Mouse (Mus musculus): ENCODE measurements around the gene Lrrc8b. TPM values are rescaled to one million over a fixed set of nuclear protein-coding genes. Genes with fewer than 3 reads are reported as not detected.

Gene Lrrc8b
- polyA plus RNA-seq, 1 experiment from 2014 or later: 22.9 TPM

- WGBS: 91% methylated on average over 14 of the region's 14 CpGs
- ATAC-seq (ENCODE audit: low read depth): no peak
- Histone ChIP-seq H3K4me1 (ENCODE audit: control insufficient read depth, insufficient read depth, low read length) (no peaks in the 10 kb centered on the region), H3K36me3 (ENCODE audit: control insufficient read depth, insufficient read depth, low read length) (peaks cover 13% of the 10 kb centered on the region), H3K9ac (replicated peaks; ENCODE audit: low read depth, low read length) (no peak overlapping the region), H3K27me3 (ENCODE audit: control insufficient read depth, insufficient read depth, low read length) (no peaks in the 10 kb centered on the region), H3K9me3 (ENCODE audit: control insufficient read depth, low read length) (no peaks in the 10 kb centered on the region), H3K4me3 (ENCODE audit: low read depth, low read length) (no peak overlapping the region), H3K27ac (ENCODE audit: low read depth, low read length) (no peak overlapping the region), H3K4me2 (ENCODE audit: low read depth, low read length) (no peak overlapping the region)
Measured at GRCm38 (mm10) chr5:105484891-105485290, 69.3 kb downstream of the Lrrc8b start.

GRCm38 (mm10) chr5:105490211-105490610 is 74.6 kb downstream of the Lrrc8b start:
- Histone ChIP-seq H3K27ac (ENCODE audit: low read depth, low read length) (no peak overlapping the region), H3K9ac (replicated peaks; ENCODE audit: low read depth, low read length) (no peak overlapping the region), H3K4me3 (ENCODE audit: low read depth, low read length) (no peak overlapping the region), H3K27me3 (ENCODE audit: control insufficient read depth, insufficient read depth, low read length) (no peaks in the 10 kb centered on the region), H3K36me3 (ENCODE audit: control insufficient read depth, insufficient read depth, low read length) (no peaks in the 10 kb centered on the region), H3K9me3 (ENCODE audit: control insufficient read depth, low read length) (no peaks in the 10 kb centered on the region), H3K4me1 (ENCODE audit: control insufficient read depth, insufficient read depth, low read length) (0 out of 2 replicates have a peak, but pooled peaks cover 3% of the 10 kb centered on the region), H3K4me2 (ENCODE audit: low read depth, low read length) (no peak overlapping the region)
- ATAC-seq (ENCODE audit: low read depth): no peak
- 91% methylated on average over 5 of the region's 5 CpGs for WGBS

GRCm38 (mm10) chr5:105491389-105491788 is 75.8 kb downstream of the Lrrc8b start:
- Histone ChIP-seq H3K4me1 (ENCODE audit: control insufficient read depth, insufficient read depth, low read length) (0 out of 2 replicates have a peak, but pooled peaks cover 3% of the 10 kb centered on the region), H3K4me2 (ENCODE audit: low read depth, low read length) (no peak overlapping the region), H3K27ac (ENCODE audit: low read depth, low read length) (no peak overlapping the region), H3K4me3 (ENCODE audit: low read depth, low read length) (no peak overlapping the region), H3K36me3 (ENCODE audit: control insufficient read depth, insufficient read depth, low read length) (no peaks in the 10 kb centered on the region), H3K9ac (replicated peaks; ENCODE audit: low read depth, low read length) (no peak overlapping the region), H3K27me3 (ENCODE audit: control insufficient read depth, insufficient read depth, low read length) (no peaks in the 10 kb centered on the region), H3K9me3 (ENCODE audit: control insufficient read depth, low read length) (no peaks in the 10 kb centered on the region)
- peak; percentile 68; the same call in 1 of the 2 replicates for ATAC-seq (ENCODE audit: low read depth)
- 56% methylated on average over 4 of the region's 4 CpGs for WGBS

- peak; percentile 22; the same call in 1 of the 2 replicates for ATAC-seq (ENCODE audit: low read depth)
- no peaks in the 10 kb centered on the region for H3K9me3 ChIP-seq (ENCODE audit: control insufficient read depth, low read length)
- no peak overlapping the region for H3K9ac ChIP-seq (replicated peaks; ENCODE audit: low read depth, low read length)
- 40% methylated on average over 10 of the region's 10 CpGs for WGBS
- no peaks in the 10 kb centered on the region for H3K36me3 ChIP-seq (ENCODE audit: control insufficient read depth, insufficient read depth, low read length)
- H3K27ac ChIP-seq (ENCODE audit: low read depth, low read length): no peak overlapping the region
- 0 out of 2 replicates have a peak, but pooled peaks cover 3% of the 10 kb centered on the region for H3K4me1 ChIP-seq (ENCODE audit: control insufficient read depth, insufficient read depth, low read length)
- H3K4me3 ChIP-seq (ENCODE audit: low read depth, low read length): no peak overlapping the region
- no peaks in the 10 kb centered on the region for H3K27me3 ChIP-seq (ENCODE audit: control insufficient read depth, insufficient read depth, low read length)
- no peak overlapping the region for H3K4me2 ChIP-seq (ENCODE audit: low read depth, low read length)
Measured at GRCm38 (mm10) chr5:105492367-105493246, 77.0 kb downstream of the Lrrc8b start.

- ATAC-seq (ENCODE audit: low read depth): no peak
- no peak overlapping the region for H3K9ac ChIP-seq (replicated peaks; ENCODE audit: low read depth, low read length)
- 0 out of 2 replicates have a peak, but pooled peaks cover 3% of the 10 kb centered on the region for H3K4me1 ChIP-seq (ENCODE audit: control insufficient read depth, insufficient read depth, low read length)
- H3K27ac ChIP-seq (ENCODE audit: low read depth, low read length): no peak overlapping the region
- WGBS: 91% methylated on average over 7 of the region's 7 CpGs
- H3K4me2 ChIP-seq (ENCODE audit: low read depth, low read length): no peak overlapping the region
- H3K36me3 ChIP-seq (ENCODE audit: control insufficient read depth, insufficient read depth, low read length): no peaks in the 10 kb centered on the region
- H3K27me3 ChIP-seq (ENCODE audit: control insufficient read depth, insufficient read depth, low read length): no peaks in the 10 kb centered on the region
- no peaks in the 10 kb centered on the region for H3K9me3 ChIP-seq (ENCODE audit: control insufficient read depth, low read length)
- no peak overlapping the region for H3K4me3 ChIP-seq (ENCODE audit: low read depth, low read length)
Measured at GRCm38 (mm10) chr5:105493377-105493776, 77.8 kb downstream of the Lrrc8b start.

- 39% methylated on average over 10 of the region's 10 CpGs for WGBS
- no peaks in the 10 kb centered on the region for H3K36me3 ChIP-seq (ENCODE audit: control insufficient read depth, insufficient read depth, low read length)
- H3K4me2 ChIP-seq (ENCODE audit: low read depth, low read length): no peak overlapping the region
- no peak overlapping the region for H3K27ac ChIP-seq (ENCODE audit: low read depth, low read length)
- no peaks in the 10 kb centered on the region for H3K9me3 ChIP-seq (ENCODE audit: control insufficient read depth, low read length)
- peaks cover 8% of the 10 kb centered on the region; the same call in 1 of the 2 replicates for H3K4me1 ChIP-seq (ENCODE audit: control insufficient read depth, insufficient read depth, low read length)
- no peak overlapping the region for H3K9ac ChIP-seq (replicated peaks; ENCODE audit: low read depth, low read length)
- no peak overlapping the region for H3K4me3 ChIP-seq (ENCODE audit: low read depth, low read length)
- H3K27me3 ChIP-seq (ENCODE audit: control insufficient read depth, insufficient read depth, low read length): no peaks in the 10 kb centered on the region
- ATAC-seq (ENCODE audit: low read depth): no peak
Measured at GRCm38 (mm10) chr5:105494246-105494917, 78.8 kb downstream of the Lrrc8b start.

- Histone ChIP-seq H3K36me3 (ENCODE audit: control insufficient read depth, insufficient read depth, low read length) (no peaks in the 10 kb centered on the region), H3K4me1 (ENCODE audit: control insufficient read depth, insufficient read depth, low read length) (peaks cover 9% of the 10 kb centered on the region), H3K9ac (replicated peaks; ENCODE audit: low read depth, low read length) (no peak overlapping the region), H3K9me3 (ENCODE audit: control insufficient read depth, low read length) (no peaks in the 10 kb centered on the region), H3K27ac (ENCODE audit: low read depth, low read length) (no peak overlapping the region), H3K27me3 (ENCODE audit: control insufficient read depth, insufficient read depth, low read length) (no peaks in the 10 kb centered on the region), H3K4me3 (ENCODE audit: low read depth, low read length) (no peak overlapping the region), H3K4me2 (ENCODE audit: low read depth, low read length) (peak overlapping the region; percentile 31)
- 4% methylated on average over 23 of the region's 24 CpGs for WGBS
- peak; percentile 79 for ATAC-seq (ENCODE audit: low read depth)
Measured at GRCm38 (mm10) chr5:105494918-105495901, 79.6 kb downstream of the Lrrc8b start.

- Histone ChIP-seq H3K4me1 (ENCODE audit: control insufficient read depth, insufficient read depth, low read length) (peaks cover 14% of the 10 kb centered on the region), H3K4me2 (ENCODE audit: low read depth, low read length) (no peak overlapping the region), H3K36me3 (ENCODE audit: control insufficient read depth, insufficient read depth, low read length) (no peaks in the 10 kb centered on the region), H3K4me3 (ENCODE audit: low read depth, low read length) (no peak overlapping the region), H3K27ac (ENCODE audit: low read depth, low read length) (no peak overlapping the region), H3K9ac (replicated peaks; ENCODE audit: low read depth, low read length) (no peak overlapping the region), H3K27me3 (ENCODE audit: control insufficient read depth, insufficient read depth, low read length) (no peaks in the 10 kb centered on the region), H3K9me3 (ENCODE audit: control insufficient read depth, low read length) (no peaks in the 10 kb centered on the region)
- WGBS: 71% methylated on average over 4 of the region's 4 CpGs
- no peak for ATAC-seq (ENCODE audit: low read depth)
Measured at GRCm38 (mm10) chr5:105496133-105496532, 80.6 kb downstream of the Lrrc8b start.

All from neural tube, embryonic 14.5 days (tissue).